Mouse (Mus musculus) hematopoietic stem cell, adult 5-6 weeks (primary cell): ENCODE results near the gene Acsm4. TPM values are rescaled to one million over a fixed set of nuclear protein-coding genes. Genes with fewer than 3 reads are reported as not detected.
"Not testable (repeated sequence)": the region's sequence is repeated elsewhere in the genome, so short reads cannot be mapped to it uniquely, and the experiment has no call there.

Source experiments
- ATAC-seq, 2 experiments: fragments of 125-278 bp in 1 of 2; replicated peaks in 1 of 2; 2 replicates each; pipeline ENCODE4 v1.8.0; 2016 to 2017; ENCODE audit warnings: inconsistent platforms in 2 of 2, mild to moderate bottlenecking in 2 of 2, moderate number of reproducible peaks in 2 of 2, low read depth in 1 of 2, moderate TSS enrichment in 1 of 2; ENCODE audit not compliant: low FRiP score in 2 of 2, poor library complexity in 2 of 2, severe bottlenecking in 2 of 2, insufficient read depth in 1 of 2, low TSS enrichment in 1 of 2
- total RNA-seq: library from RNA; stranded (forward); fragments of 172-1452, 232-1000 nt; gene quantifications from 2 replicates; pipeline ENCODE4 v1.2.3, GENCODE M21; 2017

Gene Acsm4
- not detected in 2 replicates for total RNA-seq

- ATAC-seq: no peak
Observed at GRCm38 (mm10) chr7:119689726-119690125, at the start of gene Acsm4. TSS of gene Acsm4 (plus strand) at chr7:119690026.

DNA sequence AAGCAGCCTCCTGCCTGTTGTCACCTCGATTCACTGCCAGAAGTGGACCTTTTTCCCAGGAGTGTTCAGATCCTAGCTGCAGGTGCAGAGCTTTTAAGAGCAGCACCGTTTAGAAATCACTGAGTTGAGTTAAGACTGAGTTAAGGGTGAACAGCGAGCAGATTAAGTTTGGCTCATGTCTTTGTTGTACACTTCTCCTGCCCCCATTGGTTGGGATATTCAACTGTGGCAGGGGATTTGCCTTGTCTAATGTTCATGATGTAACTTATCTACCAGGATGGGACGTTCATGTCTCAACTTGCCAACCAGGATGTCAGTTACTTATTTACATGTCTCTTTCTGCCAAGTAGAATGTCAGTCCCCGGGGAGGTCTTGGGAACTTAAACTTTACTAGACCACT, 47.5 kb upstream of the Acsm4 start:
- ATAC-seq: no peak

GRCm38 (mm10) chr7:119667893-119668292, 21.9 kb upstream of the Acsm4 start:
- no peak for ATAC-seq

- no peak for ATAC-seq
Observed at GRCm38 (mm10) chr7:119670395-119670794, 19.4 kb upstream of the Acsm4 start.

DNA sequence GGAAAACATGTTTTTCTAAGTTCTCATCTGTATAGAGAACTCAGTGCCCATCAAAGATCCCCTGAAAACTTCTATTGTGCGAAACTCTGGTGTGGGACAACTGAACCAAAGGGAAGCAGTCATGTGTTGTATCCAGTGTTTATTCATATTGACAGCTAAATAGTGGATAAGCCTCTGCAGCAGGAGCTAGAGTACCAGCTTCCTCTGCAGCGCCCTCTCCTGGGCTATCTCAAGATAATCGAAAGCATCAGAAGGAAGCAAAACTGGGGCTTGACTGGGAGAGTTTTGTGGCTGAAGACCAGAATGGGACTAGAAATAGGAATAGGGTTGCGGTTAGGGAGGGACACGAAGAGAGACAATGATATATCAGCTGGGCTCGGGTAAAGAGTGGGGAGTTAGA, 18.9 kb upstream of the Acsm4 start:
- ATAC-seq: no peak

DNA sequence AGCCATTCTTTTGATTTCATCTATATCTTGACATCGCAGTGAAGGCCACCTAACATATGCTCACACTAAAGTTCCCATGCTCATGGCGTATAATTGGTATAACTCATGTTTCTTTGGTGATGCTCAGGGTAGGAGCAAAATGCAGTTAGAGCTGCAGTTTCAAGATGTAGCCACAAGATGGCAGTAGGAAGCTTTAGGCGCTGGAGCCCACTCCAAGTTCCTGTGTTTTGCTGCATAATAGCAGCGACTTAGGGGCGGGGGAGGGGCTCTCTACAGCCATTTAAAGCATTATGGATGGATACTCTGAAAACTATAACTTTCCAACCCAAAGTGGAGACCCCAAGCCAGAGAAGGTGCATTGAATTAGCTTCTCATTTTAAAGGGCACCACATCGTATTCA, 16.4 kb upstream of the Acsm4 start:
- peak; percentile 85 to 90 for ATAC-seq

- ATAC-seq: no peak
Observed at GRCm38 (mm10) chr7:119680107-119680506, 9.7 kb upstream of the Acsm4 start.

DNA sequence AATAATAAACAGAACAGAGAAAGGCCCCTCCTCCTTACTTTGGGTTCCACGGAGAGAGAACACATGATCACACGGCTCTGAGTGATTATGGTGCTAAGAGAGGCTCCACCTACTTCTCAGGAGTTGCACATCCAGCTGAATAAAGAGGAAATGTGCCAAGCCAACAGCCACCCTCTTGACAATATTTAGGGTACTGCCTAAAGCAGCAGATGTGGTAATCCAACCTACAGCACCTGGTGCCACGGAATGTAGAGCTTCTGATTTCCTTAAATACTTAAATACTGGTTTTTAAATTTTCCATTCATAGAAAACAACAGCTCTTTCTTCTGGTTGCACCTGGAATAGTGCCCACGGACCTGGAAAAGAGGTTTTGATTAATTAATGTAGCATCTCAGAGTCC, 7.1 kb upstream of the Acsm4 start:
- ATAC-seq: no peak

- ATAC-seq: no peak
Observed at GRCm38 (mm10) chr7:119692302-119692701, 2.5 kb downstream of the Acsm4 start.

DNA sequence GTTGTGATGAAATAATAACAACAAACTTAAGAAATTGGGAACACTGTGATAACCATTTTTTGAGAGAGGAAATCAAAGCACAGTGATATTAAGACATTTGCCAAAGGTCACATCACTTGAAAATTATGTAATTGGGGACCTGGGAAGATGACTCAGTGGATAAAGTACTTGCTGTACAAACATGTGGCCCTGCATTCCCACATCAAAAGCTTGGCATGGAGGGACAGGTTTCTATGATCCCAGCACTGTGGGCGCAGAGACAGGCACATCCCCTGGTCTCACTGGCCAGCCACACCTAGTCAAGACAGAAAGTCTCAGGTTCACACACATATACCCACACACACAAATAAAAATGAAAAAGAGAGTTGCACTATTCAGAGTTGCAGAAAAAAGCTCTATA, 5.1 kb downstream of the Acsm4 start:
- no peak for ATAC-seq

DNA sequence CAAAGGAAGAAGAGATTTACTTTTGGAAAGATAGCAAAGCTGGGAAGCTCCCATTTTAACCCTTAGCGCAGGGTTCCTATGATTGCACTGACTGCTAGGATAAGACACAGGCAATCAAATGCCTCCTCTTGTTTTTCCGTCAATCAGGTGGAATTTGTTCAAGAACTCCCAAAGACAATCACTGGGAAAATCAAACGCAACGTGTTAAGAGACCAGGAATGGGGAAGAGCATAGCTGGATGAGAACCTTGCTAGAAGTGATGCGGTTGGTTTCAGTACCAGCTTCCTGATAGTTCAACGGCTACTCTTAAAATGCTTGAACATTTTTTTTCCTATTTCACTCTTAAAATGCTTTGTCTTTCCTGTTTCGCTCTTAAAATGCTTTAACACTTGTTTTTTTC, 24.3 kb downstream of the Acsm4 start:
- no peak for ATAC-seq

DNA sequence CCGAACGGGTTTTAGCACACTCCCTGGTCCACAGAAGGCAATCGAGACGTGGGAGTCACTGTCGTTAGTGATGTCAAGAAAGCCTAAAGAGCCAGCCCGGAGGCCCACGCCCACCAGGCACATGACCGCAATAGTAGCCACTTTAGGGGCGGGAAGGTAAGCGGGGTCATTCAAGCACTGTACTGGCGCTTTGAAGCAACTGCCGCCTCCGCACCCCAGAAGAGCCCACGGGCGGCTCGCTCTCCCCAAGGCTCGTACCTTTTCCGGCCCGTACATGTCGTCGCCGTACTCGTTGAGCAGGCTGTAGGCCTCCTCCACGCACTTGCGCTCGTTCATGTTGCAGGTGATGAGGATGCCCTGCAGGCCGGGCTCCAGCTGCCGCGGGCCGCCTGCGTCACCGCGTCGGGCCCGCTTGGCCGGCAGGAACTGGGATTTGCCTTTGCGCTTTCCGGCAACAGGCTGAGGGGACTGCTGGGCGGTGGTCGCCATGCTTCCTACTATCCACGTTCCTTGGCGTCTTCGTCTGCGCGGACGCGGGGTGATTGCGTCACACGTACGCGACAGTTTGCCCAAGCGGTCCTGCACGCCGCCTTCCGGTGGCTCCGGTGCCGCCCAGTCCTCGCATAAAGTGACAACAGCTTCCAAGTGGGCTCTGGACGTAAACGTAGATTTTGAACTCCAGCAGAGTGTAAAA, 30.6 kb downstream of the Acsm4 start, which contains the start of gene Thumpd1:
TSS of gene Thumpd1 (minus strand) at position 546 of the 694 bp plus-strand sequence.
- peak; percentile 95 to 97 for ATAC-seq

DNA sequence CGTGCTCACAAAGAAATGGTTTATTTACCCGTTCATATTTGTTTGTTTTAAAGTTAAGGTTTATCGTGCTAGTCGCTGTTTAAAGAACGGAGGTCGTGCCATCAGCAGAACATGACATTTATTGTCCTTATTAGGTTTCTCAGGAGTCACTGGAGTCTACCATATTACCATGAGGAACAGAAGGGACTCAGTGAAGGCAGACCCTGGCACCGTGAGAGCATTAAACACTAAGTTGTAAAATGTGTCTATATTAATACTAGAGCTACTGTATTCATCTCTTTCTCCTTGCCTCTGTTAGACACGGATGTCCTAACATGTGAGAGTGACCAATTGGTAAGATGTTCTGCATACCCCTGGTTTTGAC, 31.1 kb downstream of the Acsm4 start:
- ATAC-seq: peak; percentile 13 to 34; a peak in 2 of 4 replicates

- ATAC-seq: no peak
Observed at GRCm38 (mm10) chr7:119727621-119728020, 37.8 kb downstream of the Acsm4 start.

DNA sequence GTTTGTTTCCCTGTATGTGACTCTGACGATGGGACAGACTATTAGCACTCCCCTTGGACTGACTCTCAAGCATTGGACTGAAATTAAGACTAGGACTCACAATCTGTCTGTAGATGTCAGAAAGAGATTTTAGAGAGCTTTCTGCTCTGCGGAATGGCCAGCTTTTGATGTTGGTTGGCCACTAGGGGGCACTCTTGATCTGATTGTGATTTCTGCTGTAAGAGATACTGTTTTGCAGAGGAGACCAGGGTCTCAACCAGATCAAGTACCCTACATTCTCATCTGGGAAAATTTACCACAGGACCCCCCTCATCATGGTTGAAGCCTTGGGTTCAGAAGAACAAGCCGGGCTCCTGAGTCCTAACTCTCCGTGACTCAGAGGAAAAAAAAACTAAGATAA, 41.4 kb downstream of the Acsm4 start:
- not testable (repeated sequence) for ATAC-seq

GRCm38 (mm10) chr7:119738877-119739276, 49.1 kb downstream of the Acsm4 start:
- ATAC-seq: peak in 1 of 2 experiments; percentile 31; a peak in 1 of 4 replicates

DNA sequence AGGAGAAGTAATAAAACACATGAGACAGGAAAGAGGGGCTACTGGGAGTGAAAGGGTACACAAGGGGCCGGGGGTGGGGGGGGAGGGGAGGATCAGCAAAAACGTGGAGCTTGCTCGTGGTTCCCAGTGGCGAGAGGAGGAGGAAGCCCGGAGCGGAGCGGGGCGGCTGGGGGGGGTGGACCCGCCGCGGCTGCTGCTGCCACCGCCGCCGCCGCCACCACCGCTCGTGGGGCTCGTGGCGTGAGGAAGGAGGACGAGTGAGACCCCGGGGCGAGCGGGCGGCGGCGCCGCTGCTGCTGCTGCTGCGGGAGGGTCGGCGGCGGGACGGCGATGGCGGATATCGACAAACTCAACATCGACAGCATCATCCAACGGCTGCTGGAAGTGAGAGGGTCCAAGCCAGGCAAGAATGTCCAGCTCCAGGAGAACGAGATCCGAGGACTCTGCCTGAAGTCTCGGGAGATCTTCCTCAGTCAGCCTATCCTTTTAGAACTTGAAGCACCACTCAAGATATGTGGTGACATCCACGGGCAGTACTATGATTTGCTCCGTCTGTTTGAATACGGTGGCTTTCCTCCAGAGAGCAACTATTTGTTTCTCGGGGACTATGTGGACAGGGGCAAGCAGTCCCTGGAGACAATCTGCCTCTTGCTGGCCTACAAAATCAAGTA, 50.1 kb downstream of the Acsm4 start:
- peak in 1 of 2 experiments; percentile 48; a peak in 2 of 4 replicates for ATAC-seq

- peak; percentile 34 to 60; a peak in 3 of 4 replicates for ATAC-seq
Observed at GRCm38 (mm10) chr7:119744321-119744720, 54.5 kb downstream of the Acsm4 start.

GRCm38 (mm10) chr7:119745869-119746268, 56.0 kb downstream of the Acsm4 start:
- no peak for ATAC-seq
